In the genomic region with DNA sequence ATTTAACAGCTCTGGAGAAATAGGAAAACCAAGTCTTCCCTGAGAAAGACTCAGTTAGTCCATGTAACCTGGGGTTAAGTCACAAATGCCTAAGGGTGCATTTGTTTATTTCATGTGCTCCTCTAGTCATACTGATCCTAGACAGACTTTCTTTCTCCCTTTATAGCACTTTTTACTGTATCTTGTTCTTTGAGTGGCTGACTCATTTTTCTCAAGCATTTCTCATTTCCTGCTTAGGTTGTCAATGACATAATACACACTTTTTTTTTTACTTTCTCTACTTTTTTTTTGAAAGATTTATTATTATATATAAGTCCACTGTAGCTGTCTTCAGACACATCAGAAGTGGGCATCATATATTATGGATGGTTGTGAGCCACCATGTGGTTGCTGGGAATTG, we compare ENCODE assay signal across 17 mouse cellular contexts.
"Had no signal": no experiment of that assay in that cellular context is flagged by ENCODE, and none has a peak within 500 bp of the region (broad histone marks: within the 10 kb centered on the region; RNA-seq: fewer than 3 reads in every experiment).

No protein-coding gene starts in this region.

- H3K27me3 ChIP-seq: lung, embryonic 15.5 days; megakaryocyte, embryonic 14.5 days; midbrain, embryonic 13.5 days; midbrain, embryonic 15.5 days; neural tube, embryonic 12.5 days; stomach, embryonic 15.5 days had no signal

- H3K9ac ChIP-seq: liver, postnatal 0 days; lung, embryonic 15.5 days; midbrain, embryonic 13.5 days; midbrain, embryonic 15.5 days; neural tube, embryonic 12.5 days; stomach, embryonic 15.5 days had no signal

- H3K4me1 ChIP-seq: lung, embryonic 15.5 days; midbrain, embryonic 13.5 days; midbrain, embryonic 15.5 days; neural tube, embryonic 12.5 days; stomach, embryonic 15.5 days had no signal

- H3K36me3 ChIP-seq: midbrain, embryonic 15.5 days; stomach, embryonic 15.5 days had no signal

- H3K4me3 ChIP-seq: lung, embryonic 15.5 days; megakaryocyte, embryonic 14.5 days; midbrain, embryonic 13.5 days; midbrain, embryonic 15.5 days; neural tube, embryonic 12.5 days; stomach, embryonic 15.5 days had no signal

- ATAC-seq: liver, postnatal 0 days; lung, postnatal 0 days; midbrain, embryonic 13.5 days; midbrain, embryonic 15.5 days had no signal

- H3K27ac ChIP-seq: lung, embryonic 15.5 days; macrophage; midbrain, embryonic 13.5 days; midbrain, embryonic 15.5 days; neural tube, embryonic 12.5 days; stomach, embryonic 15.5 days; stomach, postnatal 0 days had no signal

- DNase-seq: liver, postnatal 0 days; lung, adult 2 months; lung, postnatal 14 days; lung, postnatal 36 days; right cerebral cortex, postnatal 14 days; thymus, adult 2 months; thymus, postnatal 25 days; thymus, postnatal 4 days had no signal
